Mouse (Mus musculus) forebrain, embryonic 16.5 days (tissue): ENCODE measurements around the gene Cmip. TPM values are rescaled to one million over a fixed set of nuclear protein-coding genes. Genes with fewer than 3 reads are reported as not detected.

Source experiments
- ATAC-seq: fragments of 200-750 bp; cut with Nextera tagmentation; 2 replicates; pipeline ENCODE4 v1.8.0; 2017; ENCODE audit warnings: mild to moderate bottlenecking, moderate library complexity
- H3K27ac ChIP-seq: fragments of 300-500 bp; sonication (generic); 2 replicates; pipeline ENCODE4 v1.5.1; 2014; ENCODE audit warnings: low read length, control low read depth
- H3K27me3 ChIP-seq: fragments of 300-500 bp; sonication (generic); replicated peaks from 2 replicates; pipeline ENCODE4 v1.6.1; 2014; ENCODE audit warnings: low read length; ENCODE audit not compliant: control insufficient read depth, insufficient read depth
- H3K36me3 ChIP-seq: fragments of 300-500 bp; sonication (generic); 2 replicates; pipeline ENCODE4 v1.6.1; 2014; ENCODE audit not compliant: control insufficient read depth, insufficient read depth
- H3K4me1 ChIP-seq: fragments of 300-500 bp; sonication (generic); replicated peaks from 2 replicates; pipeline ENCODE4 v1.6.1; 2014; ENCODE audit warnings: low read length; ENCODE audit not compliant: control insufficient read depth, insufficient read depth
- H3K4me2 ChIP-seq: fragments of 300-500 bp; sonication (generic); 2 replicates; pipeline ENCODE4 v1.6.1; 2014; ENCODE audit warnings: mild to moderate bottlenecking, low read length, control low read depth
- H3K4me3 ChIP-seq: fragments of 300-500 bp; sonication (generic); replicated peaks from 2 replicates; pipeline ENCODE4 v1.5.1; 2014; ENCODE audit warnings: mild to moderate bottlenecking, low read length, control low read depth
- H3K9ac ChIP-seq: fragments of 300-500 bp; sonication (generic); replicated peaks from 2 replicates; pipeline ENCODE4 v1.6.1; 2014; ENCODE audit warnings: low read depth, low read length, control low read depth
- H3K9me3 ChIP-seq: fragments of 300-500 bp; sonication (generic); 2 replicates; pipeline ENCODE4 v1.6.1; 2016; ENCODE audit warnings: low read length; ENCODE audit not compliant: control insufficient read depth
- WGBS: fragments of 180-500 bp; shearing (Covaris S2); extraction: QIAGEN DNeasy Blood & Tissue Kit; methylation state at CpG from one replicate; pipeline ENCODE4 v1.1.7; 2014; 5-methylcytosine and 5-hydroxymethylcytosine counted together
- polyA plus RNA-seq: library from polyadenylated mRNA; unstranded; fragments of >200 nt; fragmentation: Nextera tagmentation; extraction: Ambion mirVana; gene quantifications from 2 replicates; pipeline ENCODE4 v1.2.1, GENCODE M21; 2015

The Cmip gene
- polyA plus RNA-seq, 1 experiment from 2014 or later = 98.1 TPM

DNA sequence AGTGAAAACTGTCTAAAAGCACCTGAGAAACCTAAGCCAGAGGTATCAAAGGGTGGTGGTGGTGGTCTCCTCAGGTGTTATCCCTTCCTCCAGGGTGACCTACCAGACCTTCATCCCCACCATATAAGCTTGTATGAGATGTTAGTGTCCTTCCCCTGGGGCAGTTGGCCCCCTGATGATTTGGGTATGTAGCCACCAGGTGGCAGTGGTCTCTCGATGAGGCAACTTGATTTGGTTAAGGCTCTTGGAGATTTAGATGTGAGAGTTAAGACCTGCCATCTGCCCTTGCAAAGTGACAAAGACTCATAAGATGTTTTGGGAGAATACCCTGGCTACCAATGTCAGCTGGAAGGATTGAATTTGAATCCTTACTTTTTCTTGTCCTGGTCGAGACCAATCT is 129.3 kb downstream of the Cmip start:
- WGBS = 79% methylated on average over 2 of the region's 2 CpGs
- no peak for ATAC-seq
- no peak overlapping the region for H3K9ac ChIP-seq
- H3K27ac ChIP-seq = no peak overlapping the region
- H3K27me3 ChIP-seq = no peaks in the 10 kb centered on the region
- H3K9me3 ChIP-seq = no peaks in the 10 kb centered on the region
- no peak overlapping the region for H3K4me2 ChIP-seq
- H3K4me1 ChIP-seq = peaks cover 2% of the 10 kb centered on the region; the same call in 1 of the 2 replicates
- no peaks in the 10 kb centered on the region for H3K36me3 ChIP-seq
- H3K4me3 ChIP-seq = no peak overlapping the region

DNA sequence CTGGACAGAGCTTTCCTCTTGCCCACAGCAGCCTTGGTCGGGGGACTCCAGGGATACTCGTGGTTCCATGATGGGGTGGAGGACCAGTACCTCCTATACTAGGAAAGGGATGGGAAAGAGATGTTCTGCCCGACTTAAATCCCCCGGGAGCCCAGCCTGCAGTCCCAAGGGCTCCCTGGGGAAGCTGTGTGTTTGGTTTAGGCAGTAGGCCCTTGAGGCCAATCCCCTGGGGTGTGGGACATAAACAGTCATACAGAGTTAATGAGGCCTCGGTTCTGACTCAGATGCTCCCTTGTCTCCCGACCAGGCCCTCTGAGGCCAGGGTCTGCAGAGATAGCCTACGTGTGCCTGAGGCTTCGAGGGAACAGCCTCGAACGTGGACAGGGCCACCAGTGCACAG is 130.8 kb downstream of the Cmip start:
- no peaks in the 10 kb centered on the region for H3K27me3 ChIP-seq
- no peak overlapping the region for H3K9ac ChIP-seq
- WGBS = 73% methylated on average over 10 of the region's 10 CpGs
- H3K4me1 ChIP-seq = 0 out of 2 replicates have a peak, but pooled peaks cover 2% of the 10 kb centered on the region
- ATAC-seq = no peak
- no peak overlapping the region for H3K27ac ChIP-seq
- no peak overlapping the region for H3K4me2 ChIP-seq
- no peak overlapping the region for H3K4me3 ChIP-seq
- no peaks in the 10 kb centered on the region for H3K9me3 ChIP-seq
- H3K36me3 ChIP-seq = no peaks in the 10 kb centered on the region

DNA sequence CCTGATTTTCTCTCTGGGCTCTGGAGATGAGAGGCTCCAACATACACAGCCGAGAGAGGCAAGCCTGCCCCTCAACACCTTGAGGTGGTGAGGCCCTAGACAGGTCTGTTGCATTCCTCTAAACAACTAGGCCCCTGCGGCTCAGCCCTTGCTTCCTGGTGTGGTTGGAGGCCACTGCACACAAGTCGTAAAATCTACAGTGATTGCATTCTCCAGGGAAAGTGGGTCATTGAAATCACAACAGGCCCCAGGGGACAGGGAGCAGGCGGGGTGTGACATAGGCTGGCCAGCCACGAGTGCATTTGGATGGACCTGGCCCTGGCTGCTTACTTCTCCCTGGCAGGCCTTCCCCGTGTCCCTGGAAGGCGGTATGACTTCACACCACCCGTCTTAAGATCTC is 131.5 kb downstream of the Cmip start:
- Histone ChIP-seq H3K4me2 (no peak overlapping the region), H3K36me3 (no peaks in the 10 kb centered on the region), H3K4me1 (0 out of 2 replicates have a peak, but pooled peaks cover 2% of the 10 kb centered on the region), H3K4me3 (no peak overlapping the region), H3K27me3 (no peaks in the 10 kb centered on the region), H3K9me3 (no peaks in the 10 kb centered on the region), H3K9ac (no peak overlapping the region), H3K27ac (no peak overlapping the region)
- ATAC-seq = no peak
- 80% methylated on average over 8 of the region's 8 CpGs for WGBS

- Histone ChIP-seq H3K9me3 (no peaks in the 10 kb centered on the region), H3K9ac (no peak overlapping the region), H3K27ac (no peak overlapping the region), H3K27me3 (no peaks in the 10 kb centered on the region), H3K36me3 (peaks cover 4% of the 10 kb centered on the region; the same call in 1 of the 2 replicates), H3K4me1 (peaks cover 3% of the 10 kb centered on the region), H3K4me3 (no peak overlapping the region), H3K4me2 (no peak overlapping the region)
- WGBS = 44% methylated on average over 6 of the region's 6 CpGs
- ATAC-seq = no peak
Observed at GRCm38 (mm10) chr8:117393853-117394252, 137.0 kb downstream of the Cmip start.

DNA sequence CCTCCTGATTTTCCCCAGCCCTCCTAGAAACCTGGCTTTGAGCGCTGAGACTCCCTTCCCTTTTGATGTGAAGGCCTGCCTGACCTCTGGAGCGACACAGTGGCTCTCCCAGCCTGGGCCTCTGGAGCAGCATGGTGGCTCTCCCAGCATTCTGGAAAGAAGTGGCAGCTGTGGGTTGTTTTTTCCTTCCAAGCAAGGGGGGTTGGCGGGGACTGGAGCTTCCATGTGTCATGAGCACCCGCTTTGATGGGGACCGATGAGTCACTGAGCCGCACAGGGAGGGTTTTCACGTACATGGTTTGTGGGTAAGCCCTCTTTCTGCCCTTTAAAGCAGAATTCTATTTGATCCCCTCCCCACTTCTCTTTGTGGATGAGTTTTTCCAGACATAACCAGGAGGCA is 138.2 kb downstream of the Cmip start:
- H3K9ac ChIP-seq = no peak overlapping the region
- no peak for ATAC-seq
- WGBS = 77% methylated on average over 7 of the region's 7 CpGs
- no peaks in the 10 kb centered on the region for H3K27me3 ChIP-seq
- H3K4me2 ChIP-seq = no peak overlapping the region
- peaks cover 4% of the 10 kb centered on the region; the same call in 1 of the 2 replicates for H3K36me3 ChIP-seq
- H3K9me3 ChIP-seq = no peaks in the 10 kb centered on the region
- peaks cover 3% of the 10 kb centered on the region for H3K4me1 ChIP-seq
- no peak overlapping the region for H3K4me3 ChIP-seq
- no peak overlapping the region for H3K27ac ChIP-seq

DNA sequence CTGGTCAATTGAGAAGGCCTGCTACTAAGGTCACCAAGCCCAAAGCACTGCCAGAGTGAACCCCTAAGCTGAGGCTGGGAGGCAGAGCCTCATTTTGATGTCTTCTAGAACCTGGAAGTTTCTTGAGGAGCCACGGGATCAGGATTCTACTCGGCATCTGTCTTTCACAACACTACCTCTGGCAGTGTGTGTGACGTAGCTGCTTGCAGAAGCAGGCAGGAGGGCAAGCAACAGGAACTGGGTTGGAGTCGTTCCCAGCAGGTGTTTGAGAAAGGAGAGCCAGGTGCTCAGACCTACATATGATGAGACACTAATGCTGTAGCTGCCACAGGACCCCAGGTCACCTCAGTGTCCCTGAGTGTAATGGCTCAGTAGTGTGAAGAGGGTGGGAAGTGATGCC is 140.0 kb downstream of the Cmip start:
- Histone ChIP-seq H3K9me3 (no peaks in the 10 kb centered on the region), H3K27me3 (no peaks in the 10 kb centered on the region), H3K4me3 (no peak overlapping the region), H3K27ac (no peak overlapping the region), H3K4me1 (peaks cover 8% of the 10 kb centered on the region), H3K9ac (no peak overlapping the region), H3K4me2 (no peak overlapping the region), H3K36me3 (peaks cover 4% of the 10 kb centered on the region; the same call in 1 of the 2 replicates)
- no peak for ATAC-seq
- 94% methylated on average over 4 of the region's 4 CpGs for WGBS

GRCm38 (mm10) chr8:117397751-117398150 is 140.9 kb downstream of the Cmip start:
- peaks cover 15% of the 10 kb centered on the region for H3K4me1 ChIP-seq
- H3K4me3 ChIP-seq = no peak overlapping the region
- peaks cover 4% of the 10 kb centered on the region; the same call in 1 of the 2 replicates for H3K36me3 ChIP-seq
- no peak overlapping the region for H3K4me2 ChIP-seq
- H3K27me3 ChIP-seq = no peaks in the 10 kb centered on the region
- ATAC-seq = no peak
- H3K9ac ChIP-seq = no peak overlapping the region
- no peaks in the 10 kb centered on the region for H3K9me3 ChIP-seq
- H3K27ac ChIP-seq = no peak overlapping the region
- 95% methylated on average over 15 of the region's 15 CpGs for WGBS

GRCm38 (mm10) chr8:117399229-117399628 is 142.4 kb downstream of the Cmip start:
- no peak for ATAC-seq
- H3K4me2 ChIP-seq = no peak overlapping the region

DNA sequence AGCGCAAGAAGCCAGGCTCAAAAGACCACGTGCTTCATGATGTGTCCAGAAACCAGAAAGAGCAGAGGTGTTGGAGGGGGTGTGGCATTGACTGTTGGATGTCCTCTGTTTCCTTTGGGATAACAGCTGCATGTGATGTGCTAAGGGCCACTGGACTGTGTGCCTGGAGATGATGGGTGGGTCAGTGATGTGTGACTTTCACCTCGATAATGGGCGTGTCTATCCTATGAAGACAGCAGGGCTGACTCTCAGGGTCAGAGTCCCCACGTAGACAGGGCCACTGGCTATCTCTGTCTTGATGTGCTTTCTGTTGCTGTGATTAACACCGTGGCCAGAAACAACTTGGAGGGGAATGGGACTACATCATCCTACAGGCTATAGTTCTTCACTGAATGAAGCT is 144.0 kb downstream of the Cmip start:
- WGBS = 84% methylated on average over 6 of the region's 6 CpGs
- no peak overlapping the region for H3K9ac ChIP-seq
- H3K4me2 ChIP-seq = no peak overlapping the region
- H3K4me1 ChIP-seq = peaks cover 28% of the 10 kb centered on the region
- no peaks in the 10 kb centered on the region for H3K27me3 ChIP-seq
- H3K27ac ChIP-seq = no peak overlapping the region
- H3K9me3 ChIP-seq = no peaks in the 10 kb centered on the region
- peaks cover 4% of the 10 kb centered on the region; the same call in 1 of the 2 replicates for H3K36me3 ChIP-seq
- ATAC-seq = no peak
- no peak overlapping the region for H3K4me3 ChIP-seq

More at GRCm38 (mm10) chr8:117399229-117399628, 142.4 kb downstream of the Cmip start:
- no peaks in the 10 kb centered on the region for H3K27me3 ChIP-seq
- H3K9ac ChIP-seq = no peak overlapping the region
- peaks cover 27% of the 10 kb centered on the region for H3K4me1 ChIP-seq
- no peak overlapping the region for H3K4me3 ChIP-seq
- WGBS = 78% methylated on average over 8 of the region's 8 CpGs
- no peak overlapping the region for H3K27ac ChIP-seq
- peaks cover 4% of the 10 kb centered on the region; the same call in 1 of the 2 replicates for H3K36me3 ChIP-seq
- H3K9me3 ChIP-seq = no peaks in the 10 kb centered on the region

DNA sequence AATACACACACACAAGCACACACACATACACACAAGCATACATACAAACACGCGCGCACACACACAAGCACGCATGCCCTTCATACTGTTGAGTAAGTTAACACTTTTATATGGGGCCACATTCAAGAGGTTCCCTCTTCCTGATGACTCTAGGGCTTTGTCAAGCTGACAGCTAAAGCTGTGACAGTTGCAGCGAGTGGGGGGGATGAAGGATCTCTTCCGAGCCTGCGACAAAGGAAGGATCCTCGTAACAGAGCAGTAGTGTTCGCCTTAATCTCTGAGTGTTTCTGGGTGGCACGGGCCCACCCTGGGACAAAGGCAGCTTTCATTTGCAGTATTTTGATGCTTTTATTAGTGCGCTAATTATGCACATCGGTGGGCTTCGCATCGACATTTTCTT is 145.0 kb downstream of the Cmip start:
- no peaks in the 10 kb centered on the region for H3K27me3 ChIP-seq
- no peak overlapping the region for H3K4me3 ChIP-seq
- H3K27ac ChIP-seq = peak overlapping the region; percentile 34; the same call in 1 of the 2 replicates
- no peaks in the 10 kb centered on the region for H3K9me3 ChIP-seq
- peaks cover 28% of the 10 kb centered on the region for H3K4me1 ChIP-seq
- H3K4me2 ChIP-seq = 0 out of 2 replicates have a peak overlapping the region, but pooled peaks have one; percentile 4
- ATAC-seq = peak; percentile 66
- WGBS = 48% methylated on average over 14 of the region's 14 CpGs
- peaks cover 1% of the 10 kb centered on the region; the same call in 1 of the 2 replicates for H3K36me3 ChIP-seq
- no peak overlapping the region for H3K9ac ChIP-seq
